Comparison of ENCODE assay signal across 8 mouse cellular contexts in the genomic region with DNA sequence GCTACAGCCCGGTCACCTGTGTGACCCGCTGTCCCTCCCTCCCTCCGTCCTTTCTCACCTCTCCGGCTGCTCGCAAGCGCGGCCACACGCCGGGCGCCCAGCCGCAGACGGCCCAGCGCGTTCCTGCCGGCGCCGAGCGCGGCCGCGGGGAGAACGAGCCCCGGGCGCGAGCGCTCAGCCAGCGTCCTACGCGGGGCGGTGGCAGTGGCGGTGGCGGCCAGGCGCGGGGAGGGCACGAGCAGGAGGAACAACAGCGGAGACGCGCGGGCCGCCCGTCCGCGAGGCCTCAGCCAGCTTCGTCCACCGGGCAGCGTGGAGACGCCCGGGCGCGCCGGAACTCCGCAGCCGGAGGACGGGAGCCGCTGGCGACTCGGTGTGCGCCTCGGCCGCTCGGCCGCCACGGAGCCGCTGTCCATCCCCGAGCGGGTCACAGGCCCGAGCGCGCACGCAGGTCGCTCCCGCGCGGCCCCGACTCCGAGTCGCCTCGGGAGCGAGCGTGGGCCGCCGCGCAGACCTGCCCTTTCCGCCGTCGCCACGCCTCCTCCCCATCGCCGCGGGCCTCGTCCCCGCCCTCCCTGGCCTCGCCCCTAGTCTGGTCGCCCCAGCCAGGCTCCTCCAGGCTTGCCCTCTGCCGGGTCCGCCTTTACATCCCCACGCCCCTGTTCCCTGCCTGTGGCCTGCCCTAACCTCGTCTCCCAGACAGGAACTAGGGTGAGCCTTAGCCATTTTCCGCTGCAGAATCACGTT. TPM values are rescaled to one million over a fixed set of nuclear protein-coding genes. Genes with fewer than 3 reads are reported as not detected.
DNase-seq lines count a peak whose midpoint lies in the region; ATAC-seq lines count a peak whose summit lies in the region.

A gene (minus strand): TSS at position 481 of the 747 bp plus-strand sequence.

- no peaks in the 10 kb centered on the region for H3K9me3 ChIP-seq in hindbrain, embryonic 12.5 days (replicated peaks)

- WGBS in hindbrain, embryonic 12.5 days = under 1% methylated on average over 61 of the region's 100 CpGs

- peaks cover 19% of the 10 kb centered on the region for H3K4me1 ChIP-seq in hindbrain, embryonic 12.5 days

- ATAC-seq in hindbrain, embryonic 12.5 days (ENCODE audit: low FRiP score) = peak; percentile 94

- peak; percentile 95 for DNase-seq in R1 (ENCODE audit: low read depth, low spot score)
- peak; percentile 92 to 96 for DNase-seq in cerebellum, postnatal 14 days
- DNase-seq in frontal cortex, postnatal 14 days (ENCODE audit: low spot score in 2 of 2) = peak; percentile 69 to 74
- DNase-seq in layer of hippocampus, postnatal 25 days (ENCODE audit: extremely low spot score in 1 of 2, low spot score in 1 of 2) = peak; percentile 66 to 69
- peak; percentile 96 for DNase-seq in lung, postnatal 14 days
- DNase-seq in ovary, postnatal 36 days (ENCODE audit: low spot score) = peak; percentile 97
- DNase-seq in thymus, postnatal 25 days = peak; percentile 89

- peak within 1 kb of the TSS; percentile 87 for H3K27ac ChIP-seq in hindbrain, embryonic 12.5 days

- peak within 1 kb of the TSS; percentile 78 for H3K4me2 ChIP-seq in hindbrain, embryonic 12.5 days (replicated peaks)

- H3K36me3 ChIP-seq in hindbrain, embryonic 12.5 days = no peaks in the 10 kb centered on the region

- H3K27me3 ChIP-seq in hindbrain, embryonic 12.5 days = no peaks in the 10 kb centered on the region

- peak within 1 kb of the TSS; percentile 82 for H3K9ac ChIP-seq in hindbrain, embryonic 12.5 days

- H3K4me3 ChIP-seq in hindbrain, embryonic 12.5 days = peak within 1 kb of the TSS; percentile 57

RNA-seq across cellular contexts. Expression of the gene that starts here (rescaled TPM):
- polyA plus RNA-seq in hindbrain, embryonic 12.5 days (2016; fragmentation: Nextera tagmentation; extraction: Ambion mirVana) = 12.4 and 13.0 TPM in 2 replicates
- 10 to 100 TPM; 19.2 to 22.5 TPM for total RNA-seq in layer of hippocampus, postnatal 25 days (2021)

Comparison
In these comparisons a context has a peak if more than half of its experiments do, and no peak if none do; other contexts are left out.
1. Peak in every context shown above with its lines: DNase-seq, ATAC-seq, H3K4me3 ChIP-seq and H3K27ac ChIP-seq.